Mouse (Mus musculus) heart, postnatal 0 days (tissue): Measurements from ENCODE around the gene Nav2.

Experiments used
- CTCF ChIP-seq: IDR thresholded peaks from 2 replicates; pipeline ENCODE4 v1.5.1; 2016; ENCODE audit warnings: antibody characterized with exemption, control low read depth, low read depth
- EP300 ChIP-seq: IDR thresholded peaks from 2 replicates; pipeline ENCODE4 v1.6.1; 2016; ENCODE audit warnings: antibody characterized with exemption, low read depth

DNA sequence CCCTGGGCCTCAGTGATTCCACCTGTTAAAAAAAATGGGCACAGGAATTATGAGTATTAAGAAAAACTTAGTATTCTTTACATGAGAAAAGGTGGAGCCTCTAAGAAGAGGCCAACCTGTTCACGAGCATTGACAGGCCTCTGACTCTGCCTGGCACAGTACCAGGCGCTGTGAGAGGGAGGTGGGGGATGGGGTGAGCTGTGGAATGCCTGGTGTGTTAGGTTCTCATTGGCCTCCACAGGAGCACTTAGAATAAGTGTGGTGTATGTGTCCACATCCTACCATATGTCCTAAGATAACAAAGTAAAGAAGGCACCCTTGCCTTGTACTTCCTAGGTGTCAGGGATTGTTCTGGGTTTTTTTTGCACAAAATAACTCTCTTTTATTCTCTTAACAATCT is 340.9 kb downstream of the Nav2 start:
- TF ChIP-seq CTCF (no peak), EP300 (no peak)
